Mouse (Mus musculus) lung, postnatal 0 days (tissue): Measurements from ENCODE around the gene Catsper1.

Experiments used
- CTCF ChIP-seq: IDR thresholded peaks from 2 replicates; pipeline ENCODE4 v1.5.1; 2016; ENCODE audit warnings: antibody characterized with exemption, mild to moderate bottlenecking
- EP300 ChIP-seq: IDR thresholded peaks from 2 replicates; pipeline ENCODE4 v1.6.1; 2016; ENCODE audit warnings: antibody characterized with exemption, mild to moderate bottlenecking, control low read depth

DNA sequence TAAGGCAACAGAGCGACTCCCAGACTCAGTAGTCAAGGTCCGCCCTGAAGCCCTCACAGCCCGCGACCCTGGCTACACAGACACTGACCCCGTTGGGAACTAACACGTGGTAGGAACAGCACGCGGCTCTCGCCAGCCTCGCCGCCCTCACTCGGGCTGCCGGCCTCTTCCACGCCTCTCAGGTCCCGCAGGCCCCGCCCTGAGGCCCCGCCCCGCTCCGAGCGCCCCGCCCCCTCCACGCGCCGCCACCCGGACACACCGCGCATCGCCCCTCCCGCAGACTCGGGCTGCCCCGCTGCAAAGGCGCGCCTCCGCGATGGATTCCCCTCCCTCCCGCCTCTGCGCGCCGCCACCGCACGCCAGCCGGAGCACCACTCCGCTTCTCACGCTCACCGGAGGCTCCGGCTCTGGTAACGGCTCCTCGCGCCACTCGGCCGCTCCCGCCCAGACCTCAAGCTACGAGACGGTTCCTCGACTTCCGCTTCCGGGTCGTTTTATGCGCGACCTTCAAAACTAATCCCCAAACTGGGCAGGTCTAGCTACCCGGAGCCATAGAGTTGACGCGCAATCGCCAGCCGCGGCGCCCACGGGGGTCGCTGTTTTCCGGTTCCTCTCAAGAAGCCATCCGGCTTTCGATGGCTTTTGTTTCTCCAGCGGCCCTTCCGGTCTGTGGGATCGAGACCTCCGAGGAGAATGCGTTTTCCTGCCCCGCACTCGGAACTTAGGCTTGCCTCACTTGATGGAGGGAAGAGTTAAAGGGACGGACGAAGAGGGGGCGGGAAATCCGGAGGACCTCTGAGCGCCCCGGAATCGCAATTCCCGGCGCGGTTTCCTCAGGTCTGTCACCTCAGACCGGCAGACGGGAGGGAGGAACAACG is 30.9 kb downstream of the Catsper1 start, which contains the start of gene Eif1ad:
- TF ChIP-seq CTCF (peak; percentile 48), EP300 (peak; percentile 52; the same call in 1 of the 2 replicates)
